Mouse (Mus musculus): Measurements from ENCODE around the gene Cib3. TPM values are rescaled to one million over a fixed set of nuclear protein-coding genes. Genes with fewer than 3 reads are reported as not detected.

Gene Cib3
- total and polyA plus RNA-seq, 3 experiments = not detected

DNA sequence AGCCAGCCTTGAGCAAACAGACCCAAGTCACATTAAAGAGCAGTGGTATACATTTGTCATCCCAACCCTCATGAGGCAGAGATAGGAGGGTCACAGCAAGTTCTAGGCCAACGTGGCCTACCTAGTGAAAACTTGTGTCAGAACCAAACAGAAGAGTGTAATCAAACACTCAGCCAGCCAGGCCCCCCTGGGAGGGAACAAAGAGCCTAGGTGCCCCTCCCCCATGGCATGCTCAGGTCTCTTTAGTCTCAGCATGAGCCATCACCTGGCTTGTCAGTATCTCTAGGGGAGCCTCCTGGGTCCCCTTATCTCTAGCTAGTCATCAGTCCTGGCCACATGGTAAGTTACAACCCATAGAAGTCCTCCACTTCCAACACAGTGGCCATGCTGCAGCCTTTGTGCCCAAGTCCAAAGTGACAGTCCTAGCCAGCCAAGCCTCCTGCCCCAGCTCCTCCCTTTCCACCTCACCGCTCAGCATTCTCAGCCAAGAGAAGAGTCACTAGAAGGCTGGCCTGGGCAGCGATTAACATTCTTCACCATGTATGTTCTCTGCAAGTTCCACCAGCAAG lies 42.9 kb downstream of the Cib3 start:
- no peak overlapping the region for H3K4me3 ChIP-seq (ENCODE audit: control insufficient read depth in 1 of 2, insufficient read depth in 1 of 2, low read depth in 2 of 2, low read length in 2 of 2)
- H3K36me3 ChIP-seq (ENCODE audit: control insufficient read depth in 1 of 2, insufficient read depth in 2 of 2, low read length in 2 of 2) = peaks cover 14 to 29% of the 10 kb centered on the region in 2 experiments
- no peak overlapping the region for H3K9ac ChIP-seq (ENCODE audit: control insufficient read depth, low read depth, low read length, poor library complexity, severe bottlenecking)
- no peaks in the 10 kb centered on the region for H3K27me3 ChIP-seq (ENCODE audit: control insufficient read depth in 1 of 2, insufficient read depth in 2 of 2, low read length in 2 of 2)
- no peaks in the 10 kb centered on the region for H3K9me3 ChIP-seq (replicated peaks; ENCODE audit: insufficient read depth, low read length)
- no peak for DNase-seq (ENCODE audit: low read depth, low spot score)
- peak overlapping the region; percentile 63 for H3K27ac ChIP-seq (ENCODE audit: control insufficient read depth, low read depth, low read length)
- no peak for TF ChIP-seq SIN3A (IDR thresholded peaks at IDR 0.05; ENCODE audit: low read length)
- no peak for TF ChIP-seq EP300 (IDR thresholded peaks at IDR 0.05; ENCODE audit: low read depth in 1 of 2, low read length in 2 of 2)
- TF ChIP-seq ZNF384 (IDR thresholded peaks at IDR 0.05; ENCODE audit: low read depth, low read length) = no peak
- TF ChIP-seq POLR2AphosphoS2 (IDR thresholded peaks at IDR 0.05; ENCODE audit: low read length) = no peak
- no peak for TF ChIP-seq TAL1 (IDR thresholded peaks at IDR 0.05; ENCODE audit: low read length)
- no peak for TF ChIP-seq RCOR1 (IDR thresholded peaks at IDR 0.05; ENCODE audit: low read depth, low read length)
- TF ChIP-seq MXI1 (IDR thresholded peaks at IDR 0.05; ENCODE audit: low read depth, low read length) = no peak
- no peak for TF ChIP-seq TCF12 (IDR thresholded peaks at IDR 0.05; ENCODE audit: low read depth, low read length)
- peaks cover 23 to 26% of the 10 kb centered on the region in 2 experiments for H3K4me1 ChIP-seq (ENCODE audit: control insufficient read depth in 1 of 2, insufficient read depth in 2 of 2, low read length in 2 of 2)
- H3K79me2 ChIP-seq (ENCODE audit: control insufficient read depth, insufficient read depth, low read length, poor library complexity) = peaks cover 5% of the 10 kb centered on the region; the same call in 1 of the 2 replicates

DNA sequence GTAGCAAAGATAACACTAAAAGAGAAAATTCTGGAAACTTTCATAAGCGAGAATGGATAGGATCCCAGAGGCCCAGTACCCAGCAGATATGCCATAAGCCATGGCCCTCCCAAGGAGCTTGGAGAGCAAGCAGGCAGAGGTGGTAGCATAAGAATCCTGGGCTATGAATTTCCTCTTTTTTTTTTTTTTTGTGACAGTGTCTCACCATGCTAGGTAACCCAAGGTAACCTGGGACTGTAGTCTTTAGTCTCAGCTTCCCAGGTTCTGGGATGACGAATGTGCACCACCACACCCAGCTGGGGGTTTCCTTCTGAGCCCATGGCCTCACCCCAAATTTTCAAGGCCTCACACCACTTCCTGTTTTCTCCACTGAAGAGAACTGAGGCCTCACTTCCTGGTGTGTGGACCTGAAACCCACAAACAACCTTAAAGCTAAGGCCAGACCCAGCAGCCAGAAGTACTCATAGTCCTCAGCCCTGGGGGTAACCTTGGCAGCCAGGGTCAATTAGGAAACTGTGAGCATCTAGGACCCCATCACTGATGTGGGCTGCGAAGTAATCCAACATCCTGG lies 43.5 kb downstream of the Cib3 start:
- H3K79me2 ChIP-seq (ENCODE audit: control insufficient read depth, insufficient read depth, low read length, poor library complexity) = peaks cover 7% of the 10 kb centered on the region; the same call in 1 of the 2 replicates
- peak; percentile 82 for DNase-seq (ENCODE audit: low read depth, low spot score)
- H3K9me3 ChIP-seq (replicated peaks; ENCODE audit: insufficient read depth, low read length) = no peaks in the 10 kb centered on the region
- H3K4me1 ChIP-seq (ENCODE audit: control insufficient read depth in 1 of 2, insufficient read depth in 2 of 2, low read length in 2 of 2) = peaks cover 23 to 26% of the 10 kb centered on the region in 2 experiments
- no peak for TF ChIP-seq SMC3 (IDR thresholded peaks at IDR 0.05; ENCODE audit: low read depth, low read length)
- peak; percentile 88 for TF ChIP-seq ZNF384 (IDR thresholded peaks at IDR 0.05; ENCODE audit: low read depth, low read length)
- TF ChIP-seq ETS1 (IDR thresholded peaks at IDR 0.05; ENCODE audit: low read depth, low read length) = peak; percentile 75
- peak; percentile 53; the same call in 1 of the 2 replicates for TF ChIP-seq SIN3A (IDR thresholded peaks at IDR 0.05; ENCODE audit: low read length)
- peak; percentile 49; the same call in 1 of the 2 replicates for TF ChIP-seq HCFC1 (IDR thresholded peaks at IDR 0.05; ENCODE audit: low read depth, low read length)
- peak; percentile 50 to 60 for TF ChIP-seq EP300 (IDR thresholded peaks at IDR 0.05; ENCODE audit: low read depth in 1 of 2, low read length in 2 of 2)
- no peak for TF ChIP-seq KAT2A (conservative IDR thresholded peaks at IDR 0.05; ENCODE audit: low read depth, low read length)
- peak; percentile 89 for TF ChIP-seq ELF1 (IDR thresholded peaks at IDR 0.05; ENCODE audit: low read depth, low read length)
- no peak overlapping the region for H3K4me3 ChIP-seq (ENCODE audit: control insufficient read depth in 1 of 2, insufficient read depth in 1 of 2, low read depth in 2 of 2, low read length in 2 of 2)
- peaks cover 17 to 29% of the 10 kb centered on the region in 2 experiments for H3K36me3 ChIP-seq (ENCODE audit: control insufficient read depth in 1 of 2, insufficient read depth in 2 of 2, low read length in 2 of 2)
- H3K9ac ChIP-seq (ENCODE audit: control insufficient read depth, low read depth, low read length, poor library complexity, severe bottlenecking) = no peak overlapping the region
- H3K27me3 ChIP-seq (ENCODE audit: control insufficient read depth in 1 of 2, insufficient read depth in 2 of 2, low read length in 2 of 2) = no peaks in the 10 kb centered on the region
- peak overlapping the region; percentile 63 for H3K27ac ChIP-seq (ENCODE audit: control insufficient read depth, low read depth, low read length)

DNA sequence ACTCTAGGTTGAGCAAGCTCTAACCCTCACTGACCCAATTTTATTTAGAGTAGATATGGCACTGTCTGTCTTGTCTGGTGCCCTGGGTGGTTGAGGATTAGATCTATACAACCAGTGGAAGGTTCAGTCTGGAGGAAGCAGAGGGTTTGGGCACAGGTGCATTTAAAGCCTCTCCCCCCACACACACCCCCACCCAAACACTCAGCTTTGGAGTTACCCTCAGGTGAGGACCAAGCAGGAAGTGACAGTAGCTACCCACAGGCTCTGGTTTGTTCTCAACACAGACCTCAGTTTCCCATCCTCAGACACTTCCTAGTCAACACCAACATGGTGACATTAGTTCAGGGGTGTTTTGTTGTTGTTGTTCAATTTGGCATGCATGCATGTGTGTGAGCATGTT lies 49.8 kb downstream of the Cib3 start:
- DNase-seq (ENCODE audit: low read depth, low spot score) = no peak
- H3K9ac ChIP-seq (ENCODE audit: control insufficient read depth, low read depth, low read length, poor library complexity, severe bottlenecking) = no peak overlapping the region
- peaks cover 10 to 23% of the 10 kb centered on the region in 2 experiments for H3K4me1 ChIP-seq (ENCODE audit: control insufficient read depth in 1 of 2, insufficient read depth in 2 of 2, low read length in 2 of 2)
- no peaks in the 10 kb centered on the region for H3K27me3 ChIP-seq (ENCODE audit: control insufficient read depth in 1 of 2, insufficient read depth in 2 of 2, low read length in 2 of 2)
- H3K79me2 ChIP-seq (ENCODE audit: control insufficient read depth, insufficient read depth, low read length, poor library complexity) = peaks cover 34% of the 10 kb centered on the region
- peaks cover 4 to 34% of the 10 kb centered on the region in 2 experiments for H3K36me3 ChIP-seq (ENCODE audit: control insufficient read depth in 1 of 2, insufficient read depth in 2 of 2, low read length in 2 of 2)
- H3K4me3 ChIP-seq (ENCODE audit: control insufficient read depth in 1 of 2, insufficient read depth in 1 of 2, low read depth in 2 of 2, low read length in 2 of 2) = no peak overlapping the region
- no peaks in the 10 kb centered on the region for H3K9me3 ChIP-seq (replicated peaks; ENCODE audit: insufficient read depth, low read length)
- no peak overlapping the region for H3K27ac ChIP-seq (ENCODE audit: control insufficient read depth, low read depth, low read length)
- TF ChIP-seq TCF12 (IDR thresholded peaks at IDR 0.05; ENCODE audit: low read depth, low read length) (no peak), EP300 (IDR thresholded peaks at IDR 0.05; ENCODE audit: low read depth in 1 of 2, low read length in 2 of 2) (no peak), ZNF384 (IDR thresholded peaks at IDR 0.05; ENCODE audit: low read depth, low read length) (no peak), HCFC1 (IDR thresholded peaks at IDR 0.05; ENCODE audit: low read depth, low read length) (no peak), CHD2 (IDR thresholded peaks at IDR 0.05; ENCODE audit: low read length) (no peak), POLR2A (IDR thresholded peaks at IDR 0.05; ENCODE audit: control insufficient read depth in 1 of 2, insufficient read depth in 1 of 2, low read depth in 1 of 2, low read length in 2 of 2, poor library complexity in 1 of 2) (no peak), JUND (IDR thresholded peaks at IDR 0.05; ENCODE audit: low read depth, low read length) (no peak), SIN3A (IDR thresholded peaks at IDR 0.05; ENCODE audit: low read length) (no peak), BHLHE40 (IDR thresholded peaks at IDR 0.05; ENCODE audit: borderline replicate concordance, low read depth, low read length) (no peak), USF1 (IDR thresholded peaks at IDR 0.05; ENCODE audit: low read depth, low read length) (no peak), E2F4 (IDR thresholded peaks at IDR 0.05; ENCODE audit: borderline replicate concordance, low read depth, low read length) (no peak), ZMIZ1 (IDR thresholded peaks at IDR 0.05; ENCODE audit: low read depth, low read length) (no peak), GATA1 (IDR thresholded peaks at IDR 0.05; ENCODE audit: low read depth, low read length) (no peak), NRF1 (IDR thresholded peaks at IDR 0.05; ENCODE audit: insufficient read depth, low read depth, low read length, poor library complexity, severe bottlenecking) (no peak), MYB (IDR thresholded peaks at IDR 0.05; ENCODE audit: low read depth, low read length) (no peak), ETS1 (IDR thresholded peaks at IDR 0.05; ENCODE audit: low read depth, low read length) (no peak), MAX (IDR thresholded peaks at IDR 0.05; ENCODE audit: low read length) (no peak)
